Mouse (Mus musculus): Measurements from ENCODE around the gene Ogfod2. TPM values are rescaled to one million over a fixed set of nuclear protein-coding genes. Genes with fewer than 3 reads are reported as not detected.
A peak's percentile ranks its signal among the peaks of the same experiment; 100 is the strongest.

Ogfod2 gene
- total RNA-seq (2021): 10 to 100 TPM; 10.0 to 10.4 TPM
- long read RNA-seq, experiment 1, transcript Ogfod2-209 (6 exons, 818 nt): minor isoform, 6 of 26 reads
- long read RNA-seq, experiment 1, transcript Ogfod2-201 (7 exons, 1,596 nt): major isoform, 8 of 26 reads
- long read RNA-seq, experiment 1, partial matches to known transcripts: 5 of 26 reads
- long read RNA-seq, experiment 1, other reads (novel, unspliced or antisense): 3 of 26 reads
- long read RNA-seq, experiment 2, transcript Ogfod2-201 (7 exons, 1,596 nt): major isoform, 11 of 26 reads
- long read RNA-seq, experiment 2, partial matches to known transcripts: 1 of 26 reads
- long read RNA-seq, experiment 2, other reads (novel, unspliced or antisense): 4 of 26 reads

- DNase-seq: peak; percentile 93
These were observed at the start of gene Ogfod2 for GRCm38 (mm10) chr5:124111742-124112497. Gene Ogfod2 (plus strand): TSS chr5:124112297.

GRCm38 (mm10) chr5:124069657-124070056 is 42.4 kb upstream of the Ogfod2 start:
- no peak for DNase-seq

GRCm38 (mm10) chr5:124073682-124074081 is 38.4 kb upstream of the Ogfod2 start:
- peak; percentile 71 for DNase-seq

GRCm38 (mm10) chr5:124074845-124075307 is 37.2 kb upstream of the Ogfod2 start:
- DNase-seq: no peak

- DNase-seq: no peak
These were observed 36.4 kb upstream of the Ogfod2 start for GRCm38 (mm10) chr5:124075716-124076115.

GRCm38 (mm10) chr5:124076559-124076958 is 35.5 kb upstream of the Ogfod2 start:
- DNase-seq: no peak

- DNase-seq: no peak
These were observed 34.9 kb upstream of the Ogfod2 start for GRCm38 (mm10) chr5:124077241-124077640.

- DNase-seq: no peak
These were observed 34.1 kb upstream of the Ogfod2 start for GRCm38 (mm10) chr5:124077856-124078460.

- DNase-seq: no peak
These were observed 33.2 kb upstream of the Ogfod2 start for GRCm38 (mm10) chr5:124078794-124079416.

- no peak for DNase-seq
These were observed 32.2 kb upstream of the Ogfod2 start for GRCm38 (mm10) chr5:124079880-124080279.

GRCm38 (mm10) chr5:124082447-124082846 is 29.6 kb upstream of the Ogfod2 start:
- DNase-seq: no peak

- no peak for DNase-seq
These were observed 29.0 kb upstream of the Ogfod2 start for GRCm38 (mm10) chr5:124082941-124083688.

- DNase-seq: no peak
These were observed 28.1 kb upstream of the Ogfod2 start for GRCm38 (mm10) chr5:124083850-124084587.

GRCm38 (mm10) chr5:124084588-124085173 is 27.4 kb upstream of the Ogfod2 start:
- peak; percentile 60 for DNase-seq

- no peak for DNase-seq
These were observed 26.6 kb upstream of the Ogfod2 start for GRCm38 (mm10) chr5:124085513-124085912.

- DNase-seq: no peak
These were observed 25.2 kb upstream of the Ogfod2 start for GRCm38 (mm10) chr5:124086876-124087275.

- DNase-seq: peak; percentile 51
These were observed 22.2 kb upstream of the Ogfod2 start for GRCm38 (mm10) chr5:124089868-124090267.

GRCm38 (mm10) chr5:124091951-124092406 is 20.1 kb upstream of the Ogfod2 start:
- DNase-seq: peak; percentile 4

GRCm38 (mm10) chr5:124093120-124093794 is 18.8 kb upstream of the Ogfod2 start:
- DNase-seq: peak; percentile 29
